Mouse (Mus musculus) MEL (cell line): ENCODE measurements at regions not wholly inside any gene's neighbourhood (a gene's known extent, or its start where the extent isn't known, plus 50 kb on each side); places are given as distances from the start of the nearest gene placed in this dataset.

ENCODE experiments used
- DNase-seq: peaks from one replicate; pipeline ENCODE4 v3.0.0; 2011; ENCODE audit warnings: low read depth, low spot score
- H3K27ac ChIP-seq: 2 replicates; pipeline ENCODE4 v1.5.1; 2012; ENCODE audit warnings: low read depth, mild to moderate bottlenecking, control low read depth, low read length, moderate library complexity; ENCODE audit not compliant: control insufficient read depth
- H3K27me3 ChIP-seq, 2 experiments: fragments of 150-350 bp in 1 of 2; sonication (generic) in 1 of 2; 2 replicates each; pipeline ENCODE4 v1.6.1; 2012; ENCODE audit warnings: low read length in 2 of 2, mild to moderate bottlenecking in 2 of 2, improper control_type of control experiment in 1 of 2, moderate library complexity in 1 of 2; ENCODE audit not compliant: insufficient read depth in 2 of 2, control insufficient read depth in 1 of 2
- H3K36me3 ChIP-seq, 2 experiments: 2 replicates each; pipeline ENCODE4 v1.6.1; 2012 to 2014; ENCODE audit warnings: low read length in 2 of 2, improper control_type of control experiment in 1 of 2, inconsistent platforms in 1 of 2, mild to moderate bottlenecking in 1 of 2; ENCODE audit not compliant: insufficient read depth in 2 of 2, control insufficient read depth in 1 of 2
- H3K4me1 ChIP-seq, 2 experiments: fragments of 150-350 bp in 1 of 2; sonication (generic) in 1 of 2; 2 replicates each; pipeline ENCODE4 v1.6.1; 2012; ENCODE audit warnings: low read length in 2 of 2, improper control_type of control experiment in 1 of 2, mild to moderate bottlenecking in 1 of 2; ENCODE audit not compliant: insufficient read depth in 2 of 2, control insufficient read depth in 1 of 2
- H3K4me3 ChIP-seq, 2 experiments: fragments of 150-350 bp in 1 of 2; sonication (generic) in 1 of 2; 2 replicates each; pipeline ENCODE4 v1.5.1; 2012; ENCODE audit warnings: low read depth in 2 of 2, low read length in 2 of 2, mild to moderate bottlenecking in 2 of 2, moderate library complexity in 2 of 2, control low read depth in 1 of 2, improper control_type of control experiment in 1 of 2; ENCODE audit not compliant: control insufficient read depth in 1 of 2, insufficient read depth in 1 of 2
- H3K79me2 ChIP-seq: 2 replicates; pipeline ENCODE4 v1.6.1; 2012; ENCODE audit warnings: mild to moderate bottlenecking, low read length, moderate library complexity; ENCODE audit not compliant: control insufficient read depth, poor library complexity, insufficient read depth
- H3K9ac ChIP-seq: 2 replicates; pipeline ENCODE4 v1.6.1; 2012; ENCODE audit warnings: low read depth, mild to moderate bottlenecking, control low read depth, low read length, moderate library complexity; ENCODE audit not compliant: control insufficient read depth, poor library complexity, severe bottlenecking
- H3K9me3 ChIP-seq: fragments of 150-350 bp; sonication (generic); replicated peaks from 2 replicates; pipeline ENCODE4 v1.6.1; 2012; ENCODE audit warnings: mild to moderate bottlenecking, low read length, improper control_type of control experiment, moderate library complexity; ENCODE audit not compliant: insufficient read depth
- BHLHE40 ChIP-seq: IDR thresholded peaks from 2 replicates; pipeline ENCODE4 v1.6.1; 2012; ENCODE audit warnings: low read depth, mild to moderate bottlenecking, inconsistent platforms, low read length, improper control_type of control experiment, borderline replicate concordance
- CHD1 ChIP-seq: IDR thresholded peaks from 2 replicates; pipeline ENCODE4 v1.6.1; 2012; ENCODE audit warnings: low read depth, mild to moderate bottlenecking, inconsistent platforms, low read length, improper control_type of control experiment
- CHD2 ChIP-seq: IDR thresholded peaks from 2 replicates; pipeline ENCODE4 v1.6.1; 2011; ENCODE audit warnings: low read length, improper control_type of control experiment
- CTCF ChIP-seq, 3 experiments: IDR thresholded peaks in 2 of 3; conservative IDR thresholded peaks in 1 of 3; 2 replicates each; pipeline ENCODE4 v1.5.1; 2011 to 2012; ENCODE audit warnings: low read length in 3 of 3, low read depth in 2 of 3, mild to moderate bottlenecking in 2 of 3, improper control_type of control experiment in 1 of 3, inconsistent platforms in 1 of 3, mixed read lengths in 1 of 3, moderate library complexity in 1 of 3; ENCODE audit not compliant: control insufficient read depth in 1 of 3, insufficient read depth in 1 of 3, poor library complexity in 1 of 3, severe bottlenecking in 1 of 3
- E2F4 ChIP-seq: IDR thresholded peaks from 2 replicates; pipeline ENCODE4 v1.6.1; 2011; ENCODE audit warnings: low read depth, low read length, improper control_type of control experiment, borderline replicate concordance
- ETS1 ChIP-seq: IDR thresholded peaks from 2 replicates; pipeline ENCODE4 v1.6.1; 2012; ENCODE audit warnings: low read depth, mild to moderate bottlenecking, inconsistent platforms, low read length, improper control_type of control experiment, moderate library complexity
- GABPA ChIP-seq: IDR thresholded peaks from 2 replicates; pipeline ENCODE4 v1.6.1; 2012; ENCODE audit warnings: low read depth, mild to moderate bottlenecking, inconsistent platforms, low read length, improper control_type of control experiment, moderate library complexity
- MAFK ChIP-seq: IDR thresholded peaks from 2 replicates; pipeline ENCODE4 v1.6.1; 2011; ENCODE audit warnings: low read depth, mild to moderate bottlenecking, low read length, improper control_type of control experiment, borderline replicate concordance
- MAX ChIP-seq: IDR thresholded peaks from 2 replicates; pipeline ENCODE4 v1.6.1; 2011; ENCODE audit warnings: low read length, improper control_type of control experiment
- MAZ ChIP-seq: IDR thresholded peaks from 2 replicates; pipeline ENCODE4 v1.6.1; 2012; ENCODE audit warnings: low read depth, mild to moderate bottlenecking, inconsistent platforms, low read length, improper control_type of control experiment
- MEF2A ChIP-seq: IDR thresholded peaks from 2 replicates; pipeline ENCODE4 v1.6.1; 2014; ENCODE audit warnings: low read depth, mild to moderate bottlenecking, inconsistent platforms, low read length, improper control_type of control experiment; ENCODE audit not compliant: poor library complexity, insufficient replicate concordance, severe bottlenecking; ENCODE audit errors: extremely low read depth
- MXI1 ChIP-seq: IDR thresholded peaks from 2 replicates; pipeline ENCODE4 v1.6.1; 2011; ENCODE audit warnings: mild to moderate bottlenecking, low read depth, low read length, improper control_type of control experiment
- MYC ChIP-seq: IDR thresholded peaks from 2 replicates; pipeline ENCODE4 v1.6.1; 2011; ENCODE audit warnings: low read depth, mild to moderate bottlenecking, low read length, improper control_type of control experiment, moderate library complexity
- NELFE ChIP-seq: IDR thresholded peaks from 2 replicates; pipeline ENCODE4 v1.6.1; 2011; ENCODE audit warnings: low read depth, low read length, improper control_type of control experiment
- POLR2AphosphoS5 ChIP-seq: IDR thresholded peaks from 2 replicates; pipeline ENCODE4 v1.6.1; 2012; ENCODE audit warnings: low read depth, borderline replicate concordance, mild to moderate bottlenecking, inconsistent platforms, low read length, moderate library complexity, mixed read lengths
- RAD21 ChIP-seq: IDR thresholded peaks from 2 replicates; pipeline ENCODE4 v1.6.1; 2011; ENCODE audit warnings: mild to moderate bottlenecking, low read depth, low read length, improper control_type of control experiment
- SIN3A ChIP-seq: IDR thresholded peaks from 2 replicates; pipeline ENCODE4 v1.6.1; 2012; ENCODE audit warnings: low read length, improper control_type of control experiment, inconsistent platforms
- TCF12 ChIP-seq: IDR thresholded peaks from 2 replicates; pipeline ENCODE4 v1.6.1; 2014; ENCODE audit warnings: low read depth, mild to moderate bottlenecking, inconsistent platforms, low read length, improper control_type of control experiment, moderate library complexity
- UBTF ChIP-seq: IDR thresholded peaks from 2 replicates; pipeline ENCODE4 v1.6.1; 2012; ENCODE audit warnings: low read depth, mild to moderate bottlenecking, inconsistent platforms, low read length, improper control_type of control experiment, moderate library complexity, borderline replicate concordance; ENCODE audit not compliant: insufficient read depth
- ZKSCAN1 ChIP-seq: IDR thresholded peaks from 2 replicates; pipeline ENCODE4 v1.6.1; 2012; ENCODE audit warnings: low read depth, mild to moderate bottlenecking, inconsistent platforms, low read length, improper control_type of control experiment, moderate library complexity

GRCm38 (mm10) chr6:107734773-107735172, 205.2 kb downstream of the Lrrn1 start:
- no peak overlapping the region for H3K4me3 ChIP-seq
- H3K36me3 ChIP-seq, result no peaks in the 10 kb centered on the region
- DNase-seq, result no peak
- H3K27ac ChIP-seq, result no peak overlapping the region
- no peak overlapping the region for H3K9ac ChIP-seq
- no peaks in the 10 kb centered on the region for H3K79me2 ChIP-seq
- H3K27me3 ChIP-seq, result no peaks in the 10 kb centered on the region
- no peaks in the 10 kb centered on the region for H3K9me3 ChIP-seq
- TF ChIP-seq POLR2AphosphoS5, result no peak
- TF ChIP-seq TCF12, result no peak
- no peaks in the 10 kb centered on the region for H3K4me1 ChIP-seq

- Histone ChIP-seq H3K9ac (no peak overlapping the region), H3K4me3 (no peak overlapping the region), H3K9me3 (no peaks in the 10 kb centered on the region), H3K4me1 (no peaks in the 10 kb centered on the region), H3K27me3 (no peaks in the 10 kb centered on the region), H3K27ac (no peak overlapping the region), H3K36me3 (no peaks in the 10 kb centered on the region), H3K79me2 (no peaks in the 10 kb centered on the region)
- TF ChIP-seq MAX (no peak), NELFE (no peak), MYC (no peak), CTCF (IDR thresholded peaks at IDR 0.05 in 2 of 3, conservative IDR thresholded peaks at IDR 0.05 in 1 of 3; ENCODE audit: control insufficient read depth in 1 of 3, insufficient read depth in 1 of 3, low read depth in 2 of 3, low read length in 3 of 3, poor library complexity in 1 of 3, severe bottlenecking in 1 of 3) (no peak), MAFK (no peak), TCF12 (no peak), MAZ (no peak), MEF2A (no peak), MXI1 (no peak), E2F4 (no peak), ETS1 (no peak), CHD2 (no peak), BHLHE40 (no peak), ZKSCAN1 (no peak), UBTF (no peak), GABPA (no peak), SIN3A (no peak), CHD1 (no peak), RAD21 (no peak)
- DNase-seq, result no peak
These were observed 219.7 kb downstream of the Lrrn1 start for GRCm38 (mm10) chr6:107749111-107749736.
